Mouse (Mus musculus) left cerebral cortex, adult 8-10 months (tissue): ENCODE results near the gene Csn1s1. TPM values are rescaled to one million over a fixed set of nuclear protein-coding genes. Genes with fewer than 3 reads are reported as not detected.

ENCODE experiments used
- DNase-seq, 2 experiments: peaks; one replicate each; pipeline ENCODE4 v3.0.0; 2022; ENCODE audit warnings: low spot score in 2 of 2
- total RNA-seq, 4 experiments: library from RNA; stranded (reverse); gene quantifications; 2 replicates each; pipeline ENCODE4 v1.2.4; 2022

The Csn1s1 gene
- not detected for total RNA-seq

DNA sequence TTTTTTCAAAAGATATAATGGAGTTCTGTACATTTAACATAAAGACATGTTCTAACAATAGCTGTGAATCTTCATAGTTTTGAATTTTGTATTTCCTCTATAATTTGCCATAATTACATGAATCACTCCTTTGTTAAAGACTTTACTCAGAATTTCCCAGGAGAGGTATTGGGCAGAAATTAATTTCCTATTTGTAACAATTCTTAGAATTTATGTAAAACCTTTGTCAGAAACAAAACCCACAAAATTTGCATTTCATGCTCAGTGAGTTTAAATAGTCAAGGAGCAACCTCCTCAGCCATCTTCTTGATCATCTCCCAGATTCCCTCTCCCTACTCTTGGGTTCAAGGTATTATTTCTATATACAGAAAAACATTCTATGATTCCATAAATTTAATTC, at the start of gene Csn1s1:
Csn1s1 (plus strand) TSS at position 301 of the 400 bp plus-strand sequence.
- DNase-seq, result no peak

DNA sequence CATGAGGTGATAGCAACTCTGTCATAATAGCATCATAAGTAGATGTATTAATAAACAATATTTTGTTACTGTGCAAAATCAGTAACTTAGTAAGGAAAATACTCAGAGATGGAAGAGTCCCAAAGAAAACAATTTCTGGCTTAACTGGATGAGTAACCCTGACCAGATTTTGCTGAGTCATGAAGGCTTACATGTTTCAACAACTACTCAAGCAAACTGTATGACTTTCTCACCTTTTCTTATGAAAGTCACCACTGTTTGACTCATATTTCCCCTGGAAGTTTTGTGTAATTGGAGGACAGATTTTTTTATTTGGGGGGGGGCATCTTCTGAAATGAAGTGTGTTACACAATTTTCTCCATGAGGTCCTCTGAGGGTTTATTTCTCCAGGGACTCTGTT, 43.3 kb upstream of the Csn1s1 start:
- no peak for DNase-seq

DNA sequence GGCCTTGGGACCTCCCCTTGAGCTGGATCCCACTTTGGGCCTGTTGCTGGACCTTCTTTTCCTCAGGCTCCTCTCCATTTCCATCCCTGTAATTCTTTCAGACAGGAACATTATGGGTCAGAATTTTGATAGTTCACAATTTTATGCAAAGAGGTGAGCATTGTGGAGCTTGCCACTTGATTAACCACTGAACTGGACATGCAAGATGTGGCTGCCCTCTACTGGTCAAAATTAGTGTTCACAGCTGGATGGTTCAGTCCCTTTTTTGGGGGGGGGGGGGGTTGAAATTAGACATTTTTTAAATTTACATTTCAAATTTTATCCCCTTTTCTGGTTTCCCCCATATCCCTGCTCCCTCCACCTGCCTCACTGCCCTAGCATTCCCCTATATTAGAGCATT, 23.2 kb upstream of the Csn1s1 start:
- DNase-seq, result no peak

DNA sequence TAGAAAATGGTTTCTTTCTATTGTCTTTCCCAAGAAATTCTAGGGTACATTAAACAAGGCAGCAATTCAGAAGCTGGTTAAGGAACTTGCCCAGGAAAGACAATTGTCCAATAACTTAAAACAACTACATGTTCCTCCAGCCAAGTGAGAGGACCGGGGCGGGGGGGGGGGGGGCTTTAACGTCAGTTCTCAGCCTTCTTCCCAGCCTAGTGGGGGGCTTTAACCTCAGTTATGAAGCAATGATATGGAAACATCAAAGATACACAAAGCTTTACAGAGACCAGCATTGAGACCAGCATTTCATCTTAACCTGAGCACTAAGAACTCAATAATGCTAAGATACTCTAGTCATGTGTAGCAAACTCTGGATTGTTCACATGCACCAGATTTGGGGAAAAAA, 33.5 kb downstream of the Csn1s1 start, which contains the start of gene Csn2:
Csn2 (minus strand) TSS at position 101 of the 400 bp plus-strand sequence.
- no peak for DNase-seq

DNA sequence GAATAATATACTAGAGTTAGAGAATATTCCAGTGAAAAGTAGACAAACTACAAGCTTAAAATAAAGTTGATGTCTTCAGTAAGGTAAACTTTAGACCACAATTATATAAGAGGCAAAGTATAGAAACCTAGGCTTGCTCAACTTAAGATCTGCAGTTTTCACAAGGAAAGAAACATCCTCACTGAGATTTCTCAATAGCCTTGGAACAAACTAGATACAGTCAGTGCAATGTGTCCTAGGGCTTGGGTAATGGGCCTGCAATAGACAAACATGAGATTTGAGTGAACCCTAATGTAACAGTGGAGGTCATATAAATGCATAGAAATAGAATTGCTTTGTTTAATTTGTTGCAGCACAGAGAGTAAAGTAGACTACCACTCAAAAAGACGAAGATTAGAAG, 39.9 kb downstream of the Csn1s1 start:
- no peak for DNase-seq

Other genes starting within 250 kb of the Csn1s1 start
- gene Ugt2b38, start 242.0 kb upstream of the Csn1s1 start, total RNA-seq, result not detected
- not detected for gene Ugt2a2, start 183.9 kb upstream of the Csn1s1 start, total RNA-seq
- gene Gm43638, start 179.4 kb upstream of the Csn1s1 start, total RNA-seq, result not detected
- not detected for gene Ugt2a1, start 175.3 kb upstream of the Csn1s1 start, total RNA-seq
- gene Sult1b1, start 128.0 kb upstream of the Csn1s1 start, total RNA-seq, result not detected
- not detected for gene Sult1d1, start 97.2 kb upstream of the Csn1s1 start, total RNA-seq
- gene Sult1e1, start 74.6 kb upstream of the Csn1s1 start, total RNA-seq, result not detected
- not detected for gene Csn2, start 33.4 kb downstream of the Csn1s1 start, total RNA-seq
- gene Csn1s2a, start 108.4 kb downstream of the Csn1s1 start, total RNA-seq, result not detected
- gene Csn1s2b, start 141.9 kb downstream of the Csn1s1 start, total RNA-seq, result not detected
- gene Prr27, start 159.5 kb downstream of the Csn1s1 start, total RNA-seq, result not detected
- not detected for gene Odam, start 218.8 kb downstream of the Csn1s1 start, total RNA-seq